Comparison of ENCODE assay signal across 8 mouse cellular contexts in the genomic region with DNA sequence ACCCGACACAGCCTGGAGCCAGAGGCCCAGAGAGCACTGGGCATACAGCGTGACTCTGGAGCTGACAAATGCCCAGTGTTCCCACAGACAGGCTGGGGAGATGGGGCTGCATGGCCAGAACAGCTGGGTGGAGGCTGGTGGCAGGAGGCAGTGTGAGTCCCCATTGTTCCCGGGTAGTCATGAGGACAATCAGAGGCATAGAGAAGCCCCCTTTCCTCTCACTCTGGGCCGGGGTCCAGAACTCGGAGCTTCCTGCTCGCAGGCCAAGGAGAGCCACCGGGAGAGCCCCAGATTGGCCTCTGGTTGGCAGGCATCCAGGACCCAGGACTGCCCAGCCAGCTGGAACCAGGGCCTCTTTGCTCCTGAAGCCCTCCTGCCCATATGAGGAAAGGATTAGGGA.
DNase-seq lines count a peak whose midpoint lies in the region; ATAC-seq lines count a peak whose summit lies in the region.

No protein-coding gene starts in this region.

- no peak for DNase-seq in midbrain, embryonic 11.5 days (ENCODE audit: low spot score, missing footprints)
- DNase-seq in layer of hippocampus, postnatal 14 days (ENCODE audit: low spot score in 2 of 2), result peak; percentile 75 to 80
- peak; percentile 82 for DNase-seq in right cerebral cortex, adult 18-20 months
- no peak for DNase-seq in c-Kit-positive CD71-positive TER-119-positive erythroid progenitor cells, embryonic 14.5 days (ENCODE audit: low spot score)
- no peak for DNase-seq in embryo, embryonic 10 days (ENCODE audit: low spot score)

- H3K9me3 ChIP-seq in midbrain, embryonic 13.5 days, result no peaks in the 10 kb centered on the region
- H3K9me3 ChIP-seq in midbrain, embryonic 11.5 days (ENCODE audit: control insufficient read depth, low read length), result no peaks in the 10 kb centered on the region
- H3K9me3 ChIP-seq in embryonic facial prominence, embryonic 13.5 days, result no peaks in the 10 kb centered on the region
- H3K9me3 ChIP-seq in hindbrain, embryonic 15.5 days, result no peaks in the 10 kb centered on the region

- H3K27me3 ChIP-seq in midbrain, embryonic 13.5 days, result no peaks in the 10 kb centered on the region
- H3K27me3 ChIP-seq in midbrain, embryonic 11.5 days (ENCODE audit: control insufficient read depth, insufficient read depth, low read length), result no peaks in the 10 kb centered on the region
- no peaks in the 10 kb centered on the region for H3K27me3 ChIP-seq in embryonic facial prominence, embryonic 13.5 days
- H3K27me3 ChIP-seq in hindbrain, embryonic 15.5 days, result no peaks in the 10 kb centered on the region

- ATAC-seq in midbrain, embryonic 13.5 days, result peak; percentile 74
- no peak for ATAC-seq in midbrain, embryonic 11.5 days (ENCODE audit: low FRiP score)
- ATAC-seq in embryonic facial prominence, embryonic 13.5 days (ENCODE audit: insufficient number of reproducible peaks, insufficient read depth, low FRiP score, low TSS enrichment, low read depth), result 0 out of 2 replicates have a peak, but pooled peaks have one; percentile 46
- peak; percentile 94 for ATAC-seq in hindbrain, embryonic 15.5 days (ENCODE audit: low FRiP score, low read depth)

- WGBS in midbrain, embryonic 13.5 days, result 57% methylated on average over 7 of the region's 7 CpGs
- 79% methylated on average over 7 of the region's 7 CpGs for WGBS in midbrain, embryonic 11.5 days
- WGBS in embryonic facial prominence, embryonic 13.5 days, result 42% methylated on average over 7 of the region's 7 CpGs
- WGBS in hindbrain, embryonic 15.5 days, result 27% methylated on average over 7 of the region's 7 CpGs

- no peak overlapping the region for H3K4me3 ChIP-seq in midbrain, embryonic 13.5 days (replicated peaks)
- H3K4me3 ChIP-seq in midbrain, embryonic 11.5 days (ENCODE audit: low read depth, low read length), result no peak overlapping the region
- no peak overlapping the region for H3K4me3 ChIP-seq in embryonic facial prominence, embryonic 13.5 days
- no peak overlapping the region for H3K4me3 ChIP-seq in hindbrain, embryonic 15.5 days

- no peaks in the 10 kb centered on the region for H3K36me3 ChIP-seq in midbrain, embryonic 13.5 days
- H3K36me3 ChIP-seq in midbrain, embryonic 11.5 days (ENCODE audit: control insufficient read depth, insufficient read depth, low read length), result no peaks in the 10 kb centered on the region
- H3K36me3 ChIP-seq in embryonic facial prominence, embryonic 13.5 days, result no peaks in the 10 kb centered on the region
- H3K36me3 ChIP-seq in hindbrain, embryonic 15.5 days, result no peaks in the 10 kb centered on the region

- H3K4me1 ChIP-seq in midbrain, embryonic 13.5 days (replicated peaks), result peaks cover 14% of the 10 kb centered on the region
- H3K4me1 ChIP-seq in midbrain, embryonic 11.5 days (ENCODE audit: control insufficient read depth, insufficient read depth, low read length), result no peaks in the 10 kb centered on the region
- H3K4me1 ChIP-seq in embryonic facial prominence, embryonic 13.5 days, result peaks cover 7% of the 10 kb centered on the region
- H3K4me1 ChIP-seq in hindbrain, embryonic 15.5 days (replicated peaks), result peaks cover 27% of the 10 kb centered on the region

- H3K27ac ChIP-seq in midbrain, embryonic 13.5 days, result peak overlapping the region; percentile 36; the same call in 1 of the 2 replicates
- no peak overlapping the region for H3K27ac ChIP-seq in midbrain, embryonic 11.5 days (ENCODE audit: low read depth, low read length)
- H3K27ac ChIP-seq in embryonic facial prominence, embryonic 13.5 days, result 0 out of 2 replicates have a peak overlapping the region, but pooled peaks have one; percentile 28
- peak overlapping the region; percentile 54 for H3K27ac ChIP-seq in hindbrain, embryonic 15.5 days (replicated peaks)

- H3K4me2 ChIP-seq in midbrain, embryonic 13.5 days (replicated peaks), result no peak overlapping the region
- no peak overlapping the region for H3K4me2 ChIP-seq in midbrain, embryonic 11.5 days
- no peak overlapping the region for H3K4me2 ChIP-seq in embryonic facial prominence, embryonic 13.5 days
- H3K4me2 ChIP-seq in hindbrain, embryonic 15.5 days, result no peak overlapping the region

- 0 out of 2 replicates have a peak overlapping the region, but pooled peaks have one; percentile 14 for H3K9ac ChIP-seq in midbrain, embryonic 13.5 days (replicated peaks)
- no peak overlapping the region for H3K9ac ChIP-seq in midbrain, embryonic 11.5 days (ENCODE audit: low read length)
- H3K9ac ChIP-seq in embryonic facial prominence, embryonic 13.5 days, result 0 out of 2 replicates have a peak overlapping the region, but pooled peaks have one; percentile 32
- H3K9ac ChIP-seq in hindbrain, embryonic 15.5 days, result no peak overlapping the region

Comparison
In these comparisons a context has a peak if more than half of its experiments do, and no peak if none do; other contexts are left out.
1. H3K9ac ChIP-seq: peak in midbrain, embryonic 13.5 days (single experiment) and embryonic facial prominence, embryonic 13.5 days (single experiment); none in midbrain, embryonic 11.5 days (single experiment) and hindbrain, embryonic 15.5 days (single experiment).
2. DNase-seq: peak in layer of hippocampus, postnatal 14 days (2 of 2) and right cerebral cortex, adult 18-20 months (single experiment); none in midbrain, embryonic 11.5 days (single experiment), c-Kit-positive CD71-positive TER-119-positive erythroid progenitor cells, embryonic 14.5 days (single experiment) and embryo, embryonic 10 days (single experiment).